ENCODE assay signal across 11 mouse cellular contexts in the genomic region with DNA sequence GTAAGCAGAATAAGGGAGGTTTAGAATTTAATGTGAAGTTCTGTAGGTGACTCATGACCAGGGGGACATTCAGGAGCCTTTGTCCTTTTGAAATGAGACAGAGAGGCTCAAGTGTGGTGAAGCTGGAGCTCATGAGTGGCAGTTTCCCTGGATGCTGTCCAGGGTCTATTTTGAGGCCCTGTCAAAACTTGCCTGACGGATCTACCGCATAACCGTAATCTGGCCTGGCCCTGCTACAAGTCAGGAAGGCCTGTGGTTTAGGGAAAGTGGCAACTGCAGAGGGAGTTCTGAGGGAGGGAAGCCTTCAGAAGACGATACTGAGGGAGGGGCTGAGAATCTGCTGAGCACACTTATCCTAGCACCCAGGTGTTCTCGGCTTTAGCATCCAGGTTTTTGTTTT. TPM values are rescaled to one million over a fixed set of nuclear protein-coding genes. Genes with fewer than 3 reads are reported as not detected.
DNase-seq lines count a peak whose midpoint lies in the region; ATAC-seq and TF ChIP-seq lines count a peak whose summit lies in the region.
"Had no signal": no experiment of that assay in that cellular context is flagged by ENCODE, and none has a peak within 500 bp of the region (broad histone marks: within the 10 kb centered on the region; RNA-seq: fewer than 3 reads in every experiment).

No protein-coding gene starts in this region.

- no peak overlapping the region for H3K4me2 ChIP-seq in intestine, embryonic 14.5 days (ENCODE audit: low read length)
- H3K4me2 ChIP-seq in intestine, embryonic 15.5 days (replicated peaks), result no peak overlapping the region
- no peak overlapping the region for H3K4me2 ChIP-seq in liver, embryonic 15.5 days
- H3K4me2 ChIP-seq in forebrain, postnatal 0 days (ENCODE audit: low read depth), result no peak overlapping the region
- H3K4me2 ChIP-seq: embryonic facial prominence, embryonic 12.5 days had no signal

- no peaks in the 10 kb centered on the region for H3K27me3 ChIP-seq in intestine, embryonic 14.5 days (replicated peaks; ENCODE audit: control insufficient read depth, insufficient read depth, low read length)
- no peaks in the 10 kb centered on the region for H3K27me3 ChIP-seq in intestine, embryonic 15.5 days (replicated peaks)
- H3K27me3 ChIP-seq in heart, adult 2 months (ENCODE audit: control insufficient read depth, insufficient read depth, low read length), result no peaks in the 10 kb centered on the region
- no peaks in the 10 kb centered on the region for H3K27me3 ChIP-seq in liver, embryonic 15.5 days
- H3K27me3 ChIP-seq in forebrain, postnatal 0 days (ENCODE audit: insufficient read depth, low read length), result no peaks in the 10 kb centered on the region
- H3K27me3 ChIP-seq: embryonic facial prominence, embryonic 12.5 days had no signal

- no peaks in the 10 kb centered on the region for H3K9me3 ChIP-seq in intestine, embryonic 14.5 days (ENCODE audit: control insufficient read depth, low read length)
- H3K9me3 ChIP-seq in intestine, embryonic 15.5 days, result no peaks in the 10 kb centered on the region
- no peaks in the 10 kb centered on the region for H3K9me3 ChIP-seq in liver, embryonic 15.5 days (replicated peaks)
- no peaks in the 10 kb centered on the region for H3K9me3 ChIP-seq in forebrain, postnatal 0 days (ENCODE audit: low read length)
- H3K9me3 ChIP-seq: embryonic facial prominence, embryonic 12.5 days had no signal

- TF ChIP-seq CTCF in heart, adult 2 months (IDR thresholded peaks at IDR 0.05), result no peak
- no peak for TF ChIP-seq CTCF in forebrain, postnatal 0 days (IDR thresholded peaks at IDR 0.05; ENCODE audit: low read depth)

- no peak overlapping the region for H3K4me3 ChIP-seq in intestine, embryonic 14.5 days (ENCODE audit: low read depth, low read length)
- H3K4me3 ChIP-seq in intestine, embryonic 15.5 days (replicated peaks), result no peak overlapping the region
- no peak overlapping the region for H3K4me3 ChIP-seq in heart, adult 2 months
- H3K4me3 ChIP-seq in liver, embryonic 15.5 days (replicated peaks), result no peak overlapping the region
- H3K4me3 ChIP-seq in forebrain, postnatal 0 days (ENCODE audit: low read depth, low read length), result no peak overlapping the region
- H3K4me3 ChIP-seq: embryonic facial prominence, embryonic 12.5 days had no signal

- DNase-seq in intestine, embryonic 14.5 days (ENCODE audit: low spot score), result peak; percentile 40
- DNase-seq in adipocyte (ENCODE audit: low spot score), result peak; percentile 69
- peak; percentile 54 to 79 for DNase-seq in heart, adult 2 months
- DNase-seq in forebrain, postnatal 0 days, result no peak
- no peak for DNase-seq in T-cell, adult 2 months (ENCODE audit: low spot score)
- no peak for DNase-seq in layer of hippocampus, postnatal 10 days (ENCODE audit: low spot score in 2 of 2)
- DNase-seq: left cerebral cortex, postnatal 4 days; right cerebral cortex, postnatal 25 days had no signal

- peak; percentile 39; the same call in 1 of the 2 replicates for TF ChIP-seq POLR2A in heart, adult 2 months (IDR thresholded peaks at IDR 0.05; ENCODE audit: insufficient read depth, low read depth, low read length)

- no peak overlapping the region for H3K9ac ChIP-seq in intestine, embryonic 14.5 days (ENCODE audit: low read length)
- H3K9ac ChIP-seq in intestine, embryonic 15.5 days, result no peak overlapping the region
- H3K9ac ChIP-seq in heart, adult 2 months (ENCODE audit: low read depth, low read length), result peak overlapping the region; percentile 14; the same call in 1 of the 2 replicates
- no peak overlapping the region for H3K9ac ChIP-seq in liver, embryonic 15.5 days
- H3K9ac ChIP-seq in forebrain, postnatal 0 days, result no peak overlapping the region
- H3K9ac ChIP-seq: embryonic facial prominence, embryonic 12.5 days had no signal

- 66% methylated on average over 5 of the region's 5 CpGs for WGBS in intestine, embryonic 14.5 days
- 64% methylated on average over 5 of the region's 5 CpGs for WGBS in intestine, embryonic 15.5 days
- 26% methylated on average over 5 of the region's 5 CpGs for WGBS in heart, adult 2 months
- 17% methylated on average over 5 of the region's 5 CpGs for WGBS in liver, embryonic 15.5 days (ENCODE audit: insufficient replicate concordance)
- 70% methylated on average over 5 of the region's 5 CpGs for WGBS in forebrain, postnatal 0 days

- H3K27ac ChIP-seq in intestine, embryonic 14.5 days (ENCODE audit: low read depth), result no peak overlapping the region
- no peak overlapping the region for H3K27ac ChIP-seq in intestine, embryonic 15.5 days
- H3K27ac ChIP-seq in heart, adult 2 months, result peak overlapping the region; percentile 88
- 0 out of 2 replicates have a peak overlapping the region, but pooled peaks have one; percentile 14 for H3K27ac ChIP-seq in liver, embryonic 15.5 days (replicated peaks)
- no peak overlapping the region for H3K27ac ChIP-seq in forebrain, postnatal 0 days (ENCODE audit: low read depth, low read length)
- H3K27ac ChIP-seq: embryonic facial prominence, embryonic 12.5 days had no signal

- H3K4me1 ChIP-seq in intestine, embryonic 14.5 days (replicated peaks; ENCODE audit: control insufficient read depth, insufficient read depth, low read length), result peaks cover 11% of the 10 kb centered on the region
- H3K4me1 ChIP-seq in intestine, embryonic 15.5 days (replicated peaks), result peaks cover 9% of the 10 kb centered on the region
- peaks cover 11% of the 10 kb centered on the region for H3K4me1 ChIP-seq in heart, adult 2 months (ENCODE audit: control insufficient read depth, insufficient read depth, low read length)
- H3K4me1 ChIP-seq in liver, embryonic 15.5 days (replicated peaks), result peaks cover 62% of the 10 kb centered on the region
- H3K4me1 ChIP-seq in forebrain, postnatal 0 days (ENCODE audit: insufficient read depth), result peaks cover 11% of the 10 kb centered on the region; the same call in 1 of the 2 replicates

- H3K36me3 ChIP-seq in intestine, embryonic 14.5 days (ENCODE audit: control insufficient read depth, insufficient read depth, low read length), result no peaks in the 10 kb centered on the region
- no peaks in the 10 kb centered on the region for H3K36me3 ChIP-seq in intestine, embryonic 15.5 days
- peaks cover 48% of the 10 kb centered on the region for H3K36me3 ChIP-seq in heart, adult 2 months (ENCODE audit: control insufficient read depth, insufficient read depth, low read length)
- 0 out of 2 replicates have a peak, but pooled peaks cover 4% of the 10 kb centered on the region for H3K36me3 ChIP-seq in liver, embryonic 15.5 days (replicated peaks)
- H3K36me3 ChIP-seq in forebrain, postnatal 0 days (ENCODE audit: insufficient read depth), result no peaks in the 10 kb centered on the region
- H3K36me3 ChIP-seq: embryonic facial prominence, embryonic 12.5 days had no signal

- H3K79me2 ChIP-seq in heart, adult 2 months (replicated peaks; ENCODE audit: control insufficient read depth, insufficient read depth, low read length), result peaks cover 5% of the 10 kb centered on the region

- intact Hi-C loops in heart, adult 2 months (cut with DNase I), result loop anchor here (5.0 kb wide), 1 partner anchor 85 kb away; no protein-coding TSS in a partner anchor

- TF ChIP-seq EP300 in heart, adult 2 months (IDR thresholded peaks at IDR 0.05; ENCODE audit: insufficient read depth, low read depth, low read length), result 0 out of 2 replicates have a peak, but pooled peaks have one; percentile 61

- ATAC-seq in intestine, embryonic 14.5 days (replicated peaks; ENCODE audit: low FRiP score, low TSS enrichment, low read depth), result no peak
- no peak for ATAC-seq in intestine, embryonic 15.5 days
- ATAC-seq in liver, embryonic 15.5 days (ENCODE audit: insufficient read depth), result no peak
- ATAC-seq in forebrain, postnatal 0 days, result no peak

RNA-seq across cellular contexts. Expression of gene Lrrfip2, which starts 5.1 kb away (rescaled TPM):
- polyA plus RNA-seq in intestine, embryonic 14.5 days (2014; fragmentation: Nextera tagmentation; extraction: Ambion mirVana), result 34.4 and 36.8 TPM in 2 replicates
- polyA plus RNA-seq in intestine, embryonic 15.5 days (2015; fragmentation: Nextera tagmentation; extraction: Ambion mirVana), result 41.4 and 41.6 TPM in 2 replicates
- 10 to 100 TPM; 83.6 to 84.1 TPM for total RNA-seq in heart, adult 2 months (2021)
- polyA plus RNA-seq in heart, adult 2 months (2012; rRNA removed), result 33.5 and 61.2 TPM in 2 replicates
- 17.7 and 17.9 TPM in 2 replicates for polyA plus RNA-seq in liver, embryonic 15.5 days (2015; fragmentation: Nextera tagmentation; extraction: Ambion mirVana)
- 29.2 and 41.7 TPM in 2 replicates for total RNA-seq in forebrain, postnatal 0 days (2014; rRNA removed)
- 36.0 and 38.9 TPM in 2 replicates for polyA plus RNA-seq in forebrain, postnatal 0 days (2015; fragmentation: Nextera tagmentation; extraction: Ambion mirVana)
- total RNA-seq in layer of hippocampus, postnatal 10 days (2021), result 10 to 100 TPM; 29.1 to 30.2 TPM

Comparison
In these comparisons a context has a peak if more than half of its experiments do, and no peak if none do; other contexts are left out.
1. DNase-seq: peak in intestine, embryonic 14.5 days (single experiment), adipocyte (single experiment) and heart, adult 2 months (2 of 2); none in forebrain, postnatal 0 days (single experiment), T-cell, adult 2 months (single experiment) and layer of hippocampus, postnatal 10 days (0 of 2).
2. H3K27ac ChIP-seq: peak in heart, adult 2 months (single experiment) and liver, embryonic 15.5 days (single experiment); none in intestine, embryonic 14.5 days (single experiment), intestine, embryonic 15.5 days (single experiment) and forebrain, postnatal 0 days (single experiment).